Mouse (Mus musculus) small intestine, adult 2 months (tissue): ENCODE measurements around the gene Ubn2. TPM values are rescaled to one million over a fixed set of nuclear protein-coding genes. Genes with fewer than 3 reads are reported as not detected.

Experiments used
- H3K27ac ChIP-seq: fragments of 200-500 bp; 2 replicates; pipeline ENCODE4 v1.5.1; 2012; ENCODE audit warnings: low read depth, low read length, control low read depth, inconsistent platforms; ENCODE audit not compliant: insufficient read depth
- H3K27me3 ChIP-seq: fragments of 200-500 bp; 2 replicates; pipeline ENCODE4 v1.6.1; 2012; ENCODE audit warnings: mild to moderate bottlenecking, moderate library complexity, low read length, inconsistent platforms; ENCODE audit not compliant: control insufficient read depth, insufficient read depth
- H3K36me3 ChIP-seq: fragments of 200-500 bp; 2 replicates; pipeline ENCODE4 v1.6.1; 2012; ENCODE audit warnings: mild to moderate bottlenecking, low read length, control low read depth, inconsistent platforms; ENCODE audit not compliant: control insufficient read depth, insufficient read depth
- H3K4me1 ChIP-seq: fragments of 200-500 bp; 2 replicates; pipeline ENCODE4 v1.6.1; 2012; ENCODE audit warnings: low read length, inconsistent platforms, mixed read lengths; ENCODE audit not compliant: control insufficient read depth, insufficient read depth, insufficient read length
- H3K4me3 ChIP-seq: fragments of 200-500 bp; 2 replicates; pipeline ENCODE4 v1.5.1; 2012; ENCODE audit warnings: low read depth, mild to moderate bottlenecking, control low read depth, inconsistent platforms, low read length, moderate library complexity
- CTCF ChIP-seq: fragments of 200-500 bp; IDR thresholded peaks from 2 replicates; pipeline ENCODE4 v1.5.1; 2012; ENCODE audit warnings: low read depth, mild to moderate bottlenecking, control low read depth, inconsistent platforms, low read length, moderate library complexity, mixed read lengths; ENCODE audit not compliant: insufficient replicate concordance, insufficient read length; ENCODE audit errors: extremely low read depth
- POLR2A ChIP-seq: fragments of 200-500 bp; IDR thresholded peaks from 2 replicates; pipeline ENCODE4 v1.6.1; 2012; ENCODE audit warnings: low read depth, mild to moderate bottlenecking, control low read depth, inconsistent platforms, low read length, moderate library complexity
- WGBS: fragments of 180-500 bp; shearing (Covaris S2); methylation state at CpG from one replicate; pipeline ENCODE4 v1.1.7; 2018; 5-methylcytosine and 5-hydroxymethylcytosine counted together
- polyA plus RNA-seq: library from polyadenylated mRNA; depleted of rRNA; stranded (reverse); fragments of >200 nt; gene quantifications from 2 replicates; pipeline ENCODE4 v1.2.3, GENCODE M21; 2012; rRNA removed

The Ubn2 gene
- polyA plus RNA-seq, 1 experiment: 5.1 TPM

DNA sequence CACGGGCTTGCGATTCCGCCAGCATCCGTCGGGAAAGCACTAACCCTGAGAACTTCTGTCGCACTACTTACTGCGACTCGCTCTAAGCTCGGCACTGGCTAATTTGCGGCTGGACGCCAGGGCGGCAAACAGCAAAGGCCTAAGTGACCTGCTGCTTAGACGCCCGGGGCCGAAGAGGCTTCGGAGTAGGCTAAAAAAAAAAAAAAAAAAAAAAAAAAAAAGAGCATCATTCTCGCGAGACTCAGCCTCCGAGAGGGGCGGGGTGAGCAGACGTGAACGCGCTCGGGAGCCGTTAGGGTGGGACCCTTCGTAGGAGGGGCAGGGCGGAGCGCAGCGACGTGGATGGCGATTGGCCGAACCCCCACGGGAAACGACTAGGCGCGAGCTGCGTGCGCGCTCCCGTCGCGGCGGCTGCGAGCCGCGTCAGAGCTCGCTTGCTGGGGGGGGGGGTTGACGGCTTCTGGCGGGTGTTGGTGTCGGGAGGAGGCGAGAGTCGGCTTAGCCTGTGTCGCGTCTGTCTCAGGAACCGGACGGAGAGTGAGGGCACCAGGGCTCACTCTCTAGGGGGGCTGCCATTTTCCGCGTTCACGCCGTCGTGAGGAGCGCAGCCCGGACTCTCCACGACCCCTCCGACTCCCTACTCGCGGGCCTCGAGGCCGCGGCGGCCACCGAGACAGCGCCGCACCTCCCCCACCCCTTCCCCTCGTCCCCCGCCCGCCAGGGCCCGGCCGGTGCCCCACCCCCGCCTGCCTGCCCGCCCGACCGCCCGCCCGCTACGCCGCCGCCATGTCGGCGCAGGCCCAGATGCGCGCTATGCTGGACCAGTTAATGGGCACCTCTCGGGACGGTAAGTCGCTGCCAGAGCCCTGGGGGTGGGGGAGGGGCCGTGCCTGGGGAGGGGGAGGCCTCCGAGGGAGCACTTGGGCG is 117.6 kb downstream of the Ubn2 start, which contains the start of gene Luc7l2:
Gene Luc7l2, plus strand, starts transcription at position 273 of the 927 bp plus-strand sequence.
- H3K4me1 ChIP-seq: no peaks in the 10 kb centered on the region
- under 1% methylated on average over 97 of the region's 98 CpGs for WGBS
- H3K36me3 ChIP-seq: peaks cover 5% of the 10 kb centered on the region
- peak; percentile 67 for TF ChIP-seq POLR2A
- no peak for TF ChIP-seq CTCF
- peak within 1 kb of the TSS; percentile 99 for H3K27ac ChIP-seq
- no peaks in the 10 kb centered on the region for H3K27me3 ChIP-seq
- H3K4me3 ChIP-seq: peak within 1 kb of the TSS; percentile 96

DNA sequence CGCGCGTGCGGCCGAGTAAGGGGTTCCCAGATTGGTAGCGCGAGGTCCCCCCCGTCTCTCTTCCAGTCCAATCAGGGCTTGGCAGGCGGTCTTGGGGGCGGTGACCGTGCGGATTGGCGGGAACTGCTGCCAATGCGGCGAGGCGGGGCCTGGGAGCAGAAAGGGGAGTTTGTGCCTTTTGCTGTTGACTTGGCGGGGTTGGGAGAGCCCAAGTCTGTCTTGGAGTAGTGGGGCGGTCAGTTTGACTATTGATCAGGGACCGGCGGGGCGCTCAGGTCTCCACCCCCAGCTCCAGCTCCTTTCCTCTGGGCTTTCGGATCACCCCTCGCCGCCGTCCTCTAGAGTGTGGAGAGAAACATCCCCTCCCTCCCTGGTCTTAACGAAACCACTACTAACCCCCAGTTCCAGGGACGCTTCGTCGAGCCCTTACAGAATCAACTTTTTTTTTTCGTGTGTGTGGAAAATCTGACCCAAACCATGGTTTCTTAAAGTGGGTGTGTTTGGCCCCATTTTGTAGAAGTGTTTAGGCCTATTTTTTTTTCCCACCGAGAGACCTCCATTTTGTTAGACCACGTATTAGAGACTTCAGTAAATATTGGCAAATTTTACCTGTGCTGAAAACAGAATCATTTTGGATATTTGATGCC is 118.4 kb downstream of the Ubn2 start:
- TF ChIP-seq CTCF (no peak), POLR2A (peak; percentile 51; the same call in 1 of the 2 replicates)
- peak overlapping the region; percentile 73 for H3K27ac ChIP-seq
- under 1% methylated on average over 29 of the region's 32 CpGs for WGBS
- H3K36me3 ChIP-seq: peaks cover 5% of the 10 kb centered on the region
- no peaks in the 10 kb centered on the region for H3K4me1 ChIP-seq
- H3K27me3 ChIP-seq: no peaks in the 10 kb centered on the region
- H3K4me3 ChIP-seq: peak overlapping the region; percentile 96

DNA sequence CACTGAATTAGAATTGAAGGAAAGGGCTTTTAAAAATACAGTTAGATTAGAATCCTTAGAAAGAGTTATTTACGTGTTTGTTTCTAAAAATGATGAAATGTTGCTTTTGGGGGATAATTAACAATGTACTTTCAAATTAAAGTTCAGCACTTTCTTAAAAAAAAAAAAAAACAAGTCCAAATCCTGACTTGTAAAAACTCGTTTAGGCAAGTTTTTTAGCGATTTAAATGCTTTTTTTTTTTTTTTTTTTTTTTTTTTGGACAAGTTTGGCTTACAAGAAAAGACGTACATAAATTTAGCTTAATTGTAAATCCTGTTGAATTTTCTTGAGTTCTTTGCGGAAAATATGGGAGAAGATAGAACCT is 118.9 kb downstream of the Ubn2 start:
- WGBS: 13% methylated on average over 5 of the region's 5 CpGs
- TF ChIP-seq POLR2A: no peak
- no peak for TF ChIP-seq CTCF
- H3K27ac ChIP-seq: no peak overlapping the region
- H3K27me3 ChIP-seq: no peaks in the 10 kb centered on the region
- no peak overlapping the region for H3K4me3 ChIP-seq
- peaks cover 6% of the 10 kb centered on the region for H3K36me3 ChIP-seq
- H3K4me1 ChIP-seq: no peaks in the 10 kb centered on the region

Other genes starting within 250 kb of the Ubn2 start
- 0.35 and 0.71 TPM in 2 replicates for gene D630045J12Rik, start 179.9 kb upstream of the Ubn2 start, polyA plus RNA-seq
- 0.80 and 1.3 TPM in 2 replicates for gene Zc3hav1l, start 134.7 kb upstream of the Ubn2 start, polyA plus RNA-seq
- gene Zc3hav1, start 79.3 kb upstream of the Ubn2 start, polyA plus RNA-seq: 14.9 and 34.7 TPM in 2 replicates
- 0.08 and 0.13 TPM in 2 replicates for gene Ttc26, start 52.5 kb upstream of the Ubn2 start, polyA plus RNA-seq
- 206 and 314 TPM in 2 replicates for gene Fmc1, start 99.6 kb downstream of the Ubn2 start, polyA plus RNA-seq
- gene Luc7l2, start 117.4 kb downstream of the Ubn2 start, polyA plus RNA-seq: 8.2 and 14.7 TPM in 2 replicates
- 0.75 and 0.90 TPM in 2 replicates for gene Klrg2, start 203.3 kb downstream of the Ubn2 start, polyA plus RNA-seq
- gene Clec2l, start 229.1 kb downstream of the Ubn2 start, polyA plus RNA-seq: 0.41 and 0.53 TPM in 2 replicates